Mouse (Mus musculus) right cerebral cortex, postnatal 10 days (tissue): ENCODE measurements around the gene Exph5.

Experiments
- DNase-seq, 2 experiments: peaks; one replicate each; pipeline ENCODE4 v3.0.0; 2021; ENCODE audit warnings: low spot score in 2 of 2

Gene Exph5

DNA sequence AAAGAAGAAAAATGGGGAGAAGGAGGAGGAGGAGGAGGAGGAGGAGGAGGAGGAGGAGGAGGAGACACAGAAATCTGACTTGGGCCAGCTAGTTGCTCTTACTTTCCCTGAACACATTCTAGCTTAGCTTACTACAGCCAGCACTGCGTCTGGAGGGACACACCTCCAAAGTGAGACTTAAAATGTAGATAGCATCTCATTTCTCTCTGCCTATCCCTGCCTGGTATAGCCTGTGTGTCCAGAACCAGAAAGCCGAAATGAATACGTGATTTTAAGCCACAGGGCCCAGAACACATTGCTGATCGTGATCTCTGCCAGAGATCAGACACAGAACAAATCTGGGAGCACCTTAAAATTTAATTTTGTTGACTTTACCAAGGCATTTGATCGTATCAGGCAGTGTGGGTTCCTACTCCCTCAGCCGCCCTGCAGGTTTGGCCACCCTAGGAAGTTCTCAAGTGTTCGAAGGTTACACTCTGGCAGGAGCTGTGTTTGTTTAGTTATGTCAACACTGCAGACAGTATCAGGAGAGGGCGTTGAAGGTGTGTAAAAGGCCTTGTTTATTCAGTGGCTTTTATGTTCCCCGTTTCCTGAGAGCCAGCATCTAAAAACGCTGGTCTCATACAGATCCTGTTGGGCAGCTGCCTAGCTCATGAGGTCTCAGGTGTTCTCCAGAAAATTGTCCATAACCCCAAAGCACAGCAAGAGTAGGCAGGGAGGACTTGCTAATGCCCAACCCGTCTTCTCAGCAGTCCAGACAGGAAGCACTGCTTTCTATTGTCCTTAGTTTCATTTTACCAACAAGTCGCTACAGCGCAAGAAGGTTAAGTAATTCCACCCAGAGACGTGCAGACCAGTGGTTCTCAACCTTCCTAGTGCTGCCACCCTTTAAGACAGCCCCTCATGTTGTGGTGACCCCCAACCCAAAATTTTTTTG, 55.0 kb downstream of the Exph5 start:
- DNase-seq, result no peak

DNA sequence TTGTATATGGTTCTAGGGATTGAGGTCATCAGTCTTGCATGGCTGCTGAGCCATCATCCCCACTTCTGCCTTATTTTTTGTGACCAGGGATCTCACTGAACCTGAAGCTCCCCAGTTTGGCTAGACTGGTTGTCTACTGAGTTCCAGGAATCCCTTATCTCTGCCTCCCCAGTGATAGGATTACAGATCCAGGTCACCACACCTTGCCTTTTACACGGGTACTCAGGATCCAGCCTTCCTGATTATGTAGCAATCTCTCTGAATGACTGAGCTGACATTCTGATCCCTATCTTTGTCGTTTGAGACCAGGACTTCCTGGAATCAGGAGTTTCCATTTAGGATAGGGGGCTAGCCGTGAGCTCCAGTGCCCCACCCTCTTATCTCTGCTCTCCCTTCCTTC, 69.9 kb downstream of the Exph5 start:
- no peak for DNase-seq

DNA sequence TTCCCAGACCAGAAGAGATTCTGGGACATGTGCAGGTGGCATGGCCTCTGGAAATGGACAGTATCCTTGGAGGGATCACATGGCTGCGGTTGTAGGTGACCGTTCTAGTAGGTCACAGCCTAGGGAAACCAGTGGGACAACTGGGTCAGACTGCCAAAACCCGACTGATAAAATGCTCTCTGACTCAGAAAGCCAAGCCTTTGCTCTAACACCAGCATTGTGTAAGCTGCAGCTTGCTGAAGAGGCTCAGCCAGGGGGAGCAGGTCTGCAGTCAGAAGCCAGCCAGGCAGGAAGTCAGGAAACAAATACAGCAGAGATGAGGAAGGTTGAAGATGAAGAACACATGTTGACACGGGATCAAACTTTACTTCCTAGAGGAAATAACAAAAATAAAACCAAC, 74.4 kb downstream of the Exph5 start:
- DNase-seq, result no peak

DNA sequence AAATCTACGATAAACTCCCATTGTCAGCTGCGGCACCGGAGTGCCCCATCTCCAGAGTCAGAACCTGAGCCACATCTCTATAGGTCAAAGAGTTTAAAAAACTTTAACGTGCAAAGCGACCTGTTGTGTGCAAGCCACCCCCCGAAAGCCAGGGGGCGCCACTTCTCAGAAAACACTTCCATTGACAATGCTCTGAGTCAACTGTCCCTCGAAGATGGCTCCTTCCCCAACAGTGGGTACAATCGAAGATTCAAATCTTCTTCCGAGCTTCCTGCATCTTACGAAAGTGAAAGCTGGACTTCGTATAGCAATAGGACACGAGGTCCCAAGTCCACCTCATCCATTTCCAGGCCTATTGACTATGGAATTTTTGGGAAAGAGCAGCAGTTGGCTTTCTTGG, 75.3 kb downstream of the Exph5 start:
- no peak for DNase-seq

DNA sequence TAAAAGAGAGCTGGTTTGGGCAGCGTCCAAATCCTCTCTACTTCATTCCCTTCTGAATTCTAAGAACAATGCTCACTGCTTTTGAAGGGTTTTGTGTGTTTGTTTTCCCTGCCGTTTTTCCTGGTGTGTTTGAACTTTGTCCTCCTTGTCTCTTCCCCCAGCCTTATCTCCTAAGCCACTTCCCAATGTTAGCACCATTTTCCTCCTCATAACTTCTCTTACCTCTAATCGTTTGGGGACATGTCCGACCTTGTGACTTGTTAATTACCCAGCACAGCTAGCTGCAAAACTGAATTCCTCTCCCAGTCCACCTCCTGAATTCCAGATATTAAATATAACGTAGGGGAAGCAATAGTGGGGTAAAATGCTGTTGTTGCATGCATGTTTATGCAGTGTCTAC, 76.1 kb downstream of the Exph5 start:
- no peak for DNase-seq

DNA sequence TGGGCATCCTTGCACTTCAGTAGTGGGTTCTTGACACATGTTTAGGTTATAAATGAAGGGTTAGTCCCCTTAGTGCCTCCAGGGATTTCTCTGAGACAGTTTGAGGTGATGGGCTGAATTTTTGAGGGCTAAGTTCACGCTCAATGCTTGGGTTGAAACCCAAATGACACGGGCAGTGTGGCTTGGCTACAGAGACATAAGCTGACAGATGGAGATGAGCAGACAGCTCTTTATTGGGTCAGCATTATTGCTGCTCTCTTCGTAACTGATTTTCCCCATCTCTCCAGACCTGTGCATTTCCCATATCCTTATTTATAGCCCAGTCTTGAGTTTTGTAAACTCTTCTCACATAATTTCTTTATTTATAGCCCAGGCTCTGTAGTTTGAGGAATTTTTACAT, 76.7 kb downstream of the Exph5 start:
- DNase-seq, result no peak

DNA sequence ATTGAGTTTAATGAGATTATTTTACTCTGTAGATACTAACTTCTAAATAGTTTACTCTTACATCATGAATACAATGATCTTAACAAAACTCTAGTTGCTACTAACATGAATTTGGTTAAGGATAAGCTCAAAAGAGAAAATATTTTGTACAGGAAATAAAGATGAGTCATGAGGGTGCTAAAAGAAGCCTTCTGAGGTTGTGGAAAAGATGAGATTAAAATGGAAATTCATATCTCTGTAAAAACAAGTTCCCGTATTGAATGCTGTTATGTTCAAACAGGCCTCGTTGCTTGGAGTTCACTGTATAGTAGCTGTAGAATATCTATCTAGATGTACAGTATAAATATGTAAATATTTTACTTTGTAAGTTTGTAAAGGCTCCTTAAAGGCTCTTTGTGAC, 79.1 kb downstream of the Exph5 start:
- DNase-seq, result no peak

DNA sequence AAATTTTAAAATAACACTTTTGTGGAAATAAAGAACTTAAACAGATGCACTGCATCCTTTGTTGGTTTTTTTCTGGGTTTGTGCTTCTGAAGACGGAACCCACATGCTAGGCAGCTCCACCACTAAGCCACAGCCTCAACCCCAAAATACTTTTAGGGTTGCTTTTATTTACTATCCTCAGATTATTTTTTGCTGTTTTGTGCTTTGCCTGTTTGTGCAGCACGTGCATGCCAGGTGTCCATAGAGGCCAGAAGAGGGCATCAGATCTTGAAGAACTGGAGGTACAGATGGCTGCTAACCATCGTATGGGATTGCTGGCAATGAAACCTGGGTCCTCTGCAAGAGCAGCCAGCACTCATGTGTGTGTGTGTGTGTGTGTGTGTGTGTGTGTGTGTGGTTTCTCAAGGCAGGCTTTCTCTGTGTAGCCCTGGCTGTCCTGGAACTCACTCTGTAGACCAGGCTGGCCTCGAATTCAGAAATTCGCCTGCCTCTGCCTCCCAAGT, 79.7 kb downstream of the Exph5 start:
- no peak for DNase-seq

DNA sequence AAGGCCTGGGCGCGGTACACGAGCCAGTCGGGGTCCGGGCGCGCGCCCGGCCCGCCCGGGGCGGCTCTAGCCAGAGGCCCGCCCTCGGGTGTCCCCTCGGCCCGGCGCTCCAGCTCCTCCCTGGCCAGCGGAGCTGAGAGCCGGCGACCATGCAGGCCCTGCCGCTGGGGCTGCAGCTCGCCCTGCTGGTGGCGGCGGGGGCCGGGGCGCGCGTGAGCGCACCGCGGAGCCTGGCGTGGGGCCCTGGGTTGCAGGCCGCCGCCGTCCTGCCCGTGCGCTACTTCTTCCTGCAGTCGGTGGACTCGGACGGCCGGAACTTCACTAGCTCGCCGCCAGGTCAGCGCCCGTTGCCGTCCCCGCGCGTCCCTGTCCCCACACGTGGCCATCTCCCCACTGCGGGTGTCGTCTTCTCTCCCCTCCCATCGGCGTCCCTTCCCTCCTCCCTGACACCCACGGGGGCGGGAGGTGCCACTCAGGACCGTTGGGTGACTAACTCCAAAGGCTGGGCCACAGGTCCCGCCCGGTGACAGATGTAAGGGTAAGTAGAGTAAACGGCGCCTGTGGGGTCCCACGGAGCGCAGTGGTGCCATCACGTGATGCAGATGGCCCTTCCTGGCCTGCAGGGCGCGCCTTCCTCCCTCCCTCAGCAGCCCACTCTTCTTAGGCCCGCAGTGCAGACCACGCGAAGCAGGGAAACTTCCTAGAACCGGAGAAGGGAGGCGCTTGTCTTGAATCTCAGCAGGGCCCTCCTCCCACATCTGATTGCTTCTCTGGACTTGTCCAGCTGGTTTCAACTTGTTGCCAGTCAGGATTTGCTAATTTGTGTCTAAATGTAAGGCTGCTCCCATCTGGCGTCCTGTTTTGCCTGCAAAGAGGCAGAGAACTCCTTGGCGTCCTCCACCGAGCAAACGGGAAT, 82.7 kb downstream of the Exph5 start, which contains the start of gene Kdelc2:
Gene Kdelc2 (plus strand): TSS at position 75 of the 916 bp plus-strand sequence.
- DNase-seq, result peak; percentile 86 to 95

DNA sequence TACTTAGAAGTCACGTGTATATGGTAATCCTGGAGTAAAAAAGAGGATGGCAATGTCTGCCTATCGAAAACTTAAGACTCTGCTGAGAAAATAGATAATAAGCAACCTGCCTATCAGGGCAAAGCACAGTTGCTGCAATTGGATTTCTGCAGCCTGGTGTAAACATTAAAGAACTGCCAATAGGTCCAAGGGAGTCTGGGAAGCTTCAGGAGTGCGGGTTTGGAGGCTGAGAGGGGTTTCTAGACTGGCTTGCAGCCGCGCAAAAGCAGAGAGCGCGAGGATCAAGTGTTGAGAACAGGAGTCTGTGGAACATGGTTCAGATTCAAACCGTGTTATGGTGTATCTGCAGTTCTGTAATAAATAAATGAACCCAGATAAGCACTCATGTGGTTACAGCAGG, 83.4 kb downstream of the Exph5 start:
- DNase-seq, result peak in 1 of 2 experiments; percentile 36

DNA sequence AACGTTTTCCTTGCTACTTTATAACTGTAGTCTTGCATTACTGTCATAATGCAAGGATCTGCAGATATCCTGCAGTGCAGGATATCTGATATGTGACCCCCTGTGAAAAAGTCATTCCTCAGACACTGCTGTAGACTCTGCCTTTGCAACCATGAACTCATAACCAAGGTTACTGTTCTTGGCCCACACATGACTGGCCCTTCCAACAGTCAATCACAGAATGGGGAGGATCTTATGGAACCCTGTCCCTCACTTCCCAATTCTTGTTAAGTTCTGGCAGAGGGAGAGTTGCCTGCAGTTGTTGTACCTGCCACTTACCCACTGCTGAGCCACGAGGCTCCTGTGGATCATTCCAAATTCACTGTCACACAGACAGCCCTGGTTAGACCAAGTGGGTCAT, 86.0 kb downstream of the Exph5 start:
- DNase-seq, result no peak

DNA sequence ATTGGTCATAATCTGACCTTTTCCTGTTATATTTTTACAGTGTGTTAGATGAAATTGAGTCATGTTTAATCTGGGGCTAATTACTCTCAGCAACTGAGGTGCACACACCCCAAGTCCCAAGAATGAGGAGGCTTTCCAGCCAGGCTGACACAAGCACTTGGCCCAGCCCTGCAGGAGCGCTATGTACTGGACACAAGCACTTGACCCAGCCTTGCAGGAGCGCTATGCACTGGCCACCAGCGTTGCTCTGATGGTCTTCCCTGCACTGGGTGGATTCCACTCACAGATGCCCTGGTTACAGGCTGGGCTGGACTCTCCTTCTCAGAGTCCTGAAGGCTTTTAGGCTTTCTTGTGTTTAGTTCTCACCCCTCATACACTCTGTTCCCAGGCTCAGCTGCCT, 87.6 kb downstream of the Exph5 start:
- no peak for DNase-seq

DNA sequence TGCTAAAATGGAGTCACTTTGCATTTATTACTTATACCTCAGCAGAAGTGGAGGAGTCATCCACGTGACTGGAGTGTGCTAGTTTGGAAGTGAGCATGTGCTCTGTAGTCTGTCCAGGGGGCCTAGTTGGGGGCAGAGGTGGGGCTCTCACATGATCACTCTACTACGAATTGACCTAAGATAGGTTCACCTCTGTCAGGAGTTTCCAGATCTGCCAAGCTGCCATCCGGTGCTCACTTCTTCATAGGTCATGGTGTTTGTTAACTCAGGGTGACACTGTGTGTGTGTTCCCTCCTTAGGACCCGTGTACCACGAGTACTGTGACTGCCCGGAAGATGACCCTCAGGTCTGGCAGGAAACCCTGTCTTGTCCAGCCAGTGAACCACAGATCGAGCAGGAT, 88.7 kb downstream of the Exph5 start:
- DNase-seq, result no peak

DNA sequence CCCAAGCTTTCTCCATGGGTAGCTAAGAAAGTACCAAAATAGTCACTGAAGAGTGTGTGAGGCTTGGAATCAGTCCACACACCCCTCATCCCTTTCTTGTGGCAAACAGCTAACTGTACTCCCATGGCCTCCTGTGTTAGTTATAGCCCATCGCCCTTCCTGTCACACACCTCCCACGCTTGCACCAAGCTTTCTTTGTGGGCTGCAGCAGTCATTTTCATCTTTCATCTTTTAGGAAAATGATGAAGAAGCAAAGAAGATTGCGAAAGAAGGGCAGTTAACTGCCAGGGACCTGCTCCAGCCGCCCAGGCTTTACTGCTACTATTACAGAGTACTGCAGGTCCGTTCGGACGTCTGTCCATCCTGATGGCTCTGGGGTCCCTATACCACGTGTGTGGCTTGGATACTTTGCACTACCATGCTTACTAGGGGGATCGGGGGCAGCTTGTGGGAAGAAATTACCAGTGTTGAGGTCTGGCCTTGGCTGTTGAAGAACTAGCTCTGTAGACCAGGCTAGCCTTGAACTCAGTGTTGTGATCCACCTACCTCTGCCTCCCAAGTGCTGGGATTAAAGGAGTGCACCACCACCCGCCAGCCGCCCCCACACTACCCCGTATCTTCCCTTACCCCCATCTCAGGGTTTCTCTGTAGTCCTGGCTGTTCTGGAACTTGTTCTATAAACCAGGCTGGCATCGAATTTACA, 96.4 kb downstream of the Exph5 start:
- DNase-seq, result no peak

DNA sequence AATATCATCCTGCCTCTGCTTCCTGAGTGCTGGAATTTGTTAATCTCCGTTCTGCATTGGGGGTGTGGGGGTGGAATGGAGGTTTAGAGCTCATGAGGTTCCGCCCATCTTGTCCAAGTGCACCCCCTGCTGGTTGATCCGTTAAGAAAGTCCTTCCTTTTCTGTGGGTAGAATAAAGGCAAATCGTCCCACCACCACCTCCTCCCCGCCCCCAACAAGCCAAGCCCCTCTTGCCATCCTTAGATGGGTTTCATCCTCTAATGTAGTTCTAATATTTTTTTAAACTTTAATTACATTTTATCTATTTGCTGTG, 96.9 kb downstream of the Exph5 start:
- DNase-seq, result peak in 1 of 2 experiments; percentile 58

DNA sequence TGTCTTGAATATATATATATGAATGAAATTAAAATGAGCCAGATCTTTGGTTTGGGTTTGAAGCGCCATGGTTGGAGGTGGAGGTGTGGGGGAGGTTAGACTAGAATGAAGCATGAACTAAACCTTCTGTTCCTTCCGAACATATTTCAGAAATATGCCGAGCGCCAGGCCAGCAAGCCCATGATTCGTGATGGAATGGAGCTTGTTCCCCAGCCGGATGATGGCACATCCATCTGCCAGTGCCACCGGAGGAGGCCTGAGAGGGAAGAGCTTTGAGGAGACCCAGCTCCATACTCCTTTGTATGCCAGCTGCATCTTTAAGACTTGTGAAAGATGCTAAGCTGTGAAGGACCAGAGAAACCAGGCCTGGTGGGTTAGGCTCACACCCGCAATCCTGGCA, 98.1 kb downstream of the Exph5 start:
- no peak for DNase-seq

DNA sequence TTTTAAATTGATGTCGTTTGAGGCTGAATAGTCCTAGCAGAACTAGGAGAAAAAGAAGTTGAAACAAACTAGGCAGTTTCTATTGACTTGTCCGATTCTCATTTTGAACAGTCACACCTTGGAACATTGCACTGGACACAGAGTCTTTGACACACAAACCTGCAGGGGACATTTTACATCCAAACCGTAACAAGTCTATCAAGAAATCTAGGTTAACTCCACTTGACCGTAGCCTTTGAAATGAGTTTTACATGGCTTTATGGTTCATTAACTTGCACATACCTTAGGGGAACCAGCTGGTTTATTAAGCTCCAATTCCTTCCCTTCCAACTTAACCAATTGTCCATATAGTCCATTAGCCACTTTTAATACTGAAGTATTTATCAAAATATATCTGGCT, 99.2 kb downstream of the Exph5 start:
- no peak for DNase-seq

DNA sequence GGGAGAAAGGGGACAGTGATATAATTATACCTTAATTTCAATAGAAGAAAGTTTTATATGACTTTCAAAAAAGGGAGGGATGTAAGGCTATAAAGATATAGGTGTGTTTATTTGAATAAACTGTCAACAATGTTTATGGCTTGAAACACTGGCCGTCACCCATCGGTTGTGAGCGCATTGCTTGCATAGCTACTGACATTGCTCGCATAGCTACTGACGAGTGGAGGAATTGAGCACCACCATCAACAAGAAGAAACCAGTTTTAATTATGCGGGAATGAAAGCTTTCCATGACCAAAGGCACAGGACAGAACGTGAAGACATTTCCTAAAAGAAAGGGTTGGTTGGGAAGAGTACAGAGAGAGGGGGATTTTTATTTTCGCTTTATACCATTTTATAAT, 99.7 kb downstream of the Exph5 start:
- DNase-seq, result no peak

DNA sequence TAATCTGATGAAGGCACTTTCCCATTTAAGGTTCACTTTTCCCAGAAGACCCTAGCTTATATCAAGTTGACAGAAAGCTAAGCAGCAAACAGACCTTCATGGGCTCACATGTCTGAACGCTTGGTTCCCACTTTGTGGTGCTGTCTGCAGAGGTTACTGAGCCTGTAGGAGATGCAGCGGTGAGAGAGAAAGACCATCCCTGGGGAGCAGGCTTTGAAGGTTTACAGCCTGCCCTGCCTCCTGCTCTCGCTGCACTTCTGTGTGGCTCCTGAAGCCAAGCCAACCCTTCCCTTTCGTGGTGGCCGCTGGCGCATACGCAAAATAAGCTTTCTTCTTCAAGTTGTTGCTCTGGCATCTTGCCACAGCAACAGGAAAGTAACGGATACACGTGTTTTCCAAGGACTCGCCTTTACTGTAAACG, 100.8 kb downstream of the Exph5 start, which contains the start of gene 4930550C14Rik:
Gene 4930550C14Rik (plus strand): TSS at position 35 of the 421 bp plus-strand sequence.
- peak; percentile 50 to 54 for DNase-seq

DNA sequence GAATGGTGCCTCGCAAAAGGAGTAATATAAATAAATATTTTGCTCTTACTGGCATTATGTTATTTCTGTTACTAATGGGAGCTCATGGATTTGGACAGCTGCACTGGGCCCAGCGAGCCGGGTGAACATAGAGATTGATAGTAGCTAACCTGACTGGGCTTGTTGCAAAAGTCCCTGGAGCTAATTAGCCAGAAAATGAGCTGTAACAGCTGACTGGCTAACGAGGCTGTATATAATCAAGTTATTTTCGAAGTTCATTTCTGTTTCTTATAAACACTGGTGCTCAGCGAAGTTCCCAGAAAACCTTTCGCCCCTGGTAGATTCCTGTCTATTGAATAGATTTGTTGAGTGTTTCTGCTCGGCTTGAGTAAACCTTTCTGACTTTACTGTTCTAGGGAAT, 101.5 kb downstream of the Exph5 start:
- no peak for DNase-seq

DNA sequence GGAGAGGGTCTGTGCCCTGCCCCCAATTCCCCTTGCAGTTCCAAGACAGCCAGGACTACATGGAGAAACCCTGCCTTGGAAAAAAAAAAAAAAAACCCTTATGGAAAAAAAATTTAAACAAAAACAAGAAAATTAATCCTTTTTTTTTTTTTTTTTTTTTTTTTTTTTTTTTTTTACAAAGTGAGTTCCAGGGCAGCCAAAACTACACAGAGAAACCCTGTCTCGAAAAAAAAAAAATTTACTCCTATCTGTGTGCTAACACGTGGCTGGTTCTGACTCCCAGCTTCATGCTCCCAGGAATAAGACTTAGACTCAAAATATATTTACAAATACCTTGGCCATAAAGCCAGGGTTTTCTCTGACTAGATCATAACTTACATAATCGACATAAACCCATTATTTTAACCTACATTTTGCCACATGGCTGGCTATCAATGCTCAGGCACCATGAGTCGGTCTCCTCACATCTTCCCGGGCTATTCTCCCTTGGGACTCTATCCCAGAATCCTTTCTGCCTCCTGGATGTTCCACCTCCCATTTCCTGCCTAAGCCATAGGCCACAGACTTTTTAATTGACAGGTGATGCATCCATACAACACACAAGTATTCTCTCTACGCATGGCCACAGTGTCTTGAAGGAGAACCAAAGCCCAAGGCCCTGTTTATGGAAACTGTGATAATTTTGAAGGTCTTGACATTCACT, 102.7 kb downstream of the Exph5 start:
- DNase-seq, result no peak
